Mouse (Mus musculus) activated CD4-positive, CD25-positive, alpha-beta regulatory T cell, adult 9 weeks (primary cell): ENCODE data around the gene Surf1. TPM values are rescaled to one million over a fixed set of nuclear protein-coding genes. Genes with fewer than 3 reads are reported as not detected.

Experiments
- polyA plus RNA-seq: library from polyadenylated mRNA; unstranded; fragments of 100-300 nt; shearing (Covaris generic); gene quantifications from one replicate; pipeline ENCODE4 v1.2.1, GENCODE M21; 2017

Gene Surf1
- polyA plus RNA-seq: 126 TPM

GRCm38 (mm10) chr2:26915927-26916728 is at the start of gene Surf1, which contains the start of gene Surf2:
Gene Surf1, minus strand, starts transcription at chr2:26916530.
Gene Surf2, plus strand, starts transcription at chr2:26916367.

GRCm38 (mm10) chr2:26963923-26964723 is 47.8 kb upstream of the Surf1 start, which contains the start of gene Rexo4:
Gene Rexo4, minus strand, starts transcription at chr2:26964386.

GRCm38 (mm10) chr2:26933304-26934055 is 17.1 kb upstream of the Surf1 start, which contains the start of the genes Surf4 and Stkld1:
Gene Surf4, minus strand, starts transcription at chr2:26933928.
Gene Stkld1, plus strand, starts transcription at chr2:26934047.

GRCm38 (mm10) chr2:26910124-26910993 is 6.0 kb downstream of the Surf1 start, which contains the start of the genes Med22 and Rpl7a:
Gene Med22, minus strand, starts transcription at chr2:26910677.
Gene Rpl7a, plus strand, starts transcription at chr2:26910764.

GRCm38 (mm10) chr2:26902467-26903220 is 13.7 kb downstream of the Surf1 start, which contains the start of gene Surf6:
Gene Surf6, minus strand, starts transcription at chr2:26902879.

GRCm38 (mm10) chr2:26864879-26865278 is 51.5 kb downstream of the Surf1 start, which contains the start of gene Abo:
Gene Abo, minus strand, starts transcription at chr2:26864979.

Other genes starting within 250 kb of the Surf1 start
- 0.61 TPM for gene Lcn4, start 245.2 kb downstream of the Surf1 start, polyA plus RNA-seq
- gene Abo, start 51.6 kb downstream of the Surf1 start, polyA plus RNA-seq: not detected
- 49.4 TPM for gene Surf6, start 13.7 kb downstream of the Surf1 start, polyA plus RNA-seq
- 35.2 TPM for gene Med22, start 5.9 kb downstream of the Surf1 start, polyA plus RNA-seq
- 331 TPM for gene Rpl7a, start 5.8 kb downstream of the Surf1 start, polyA plus RNA-seq
- 67.2 TPM for gene Surf2, start 163 bp downstream of the Surf1 start, polyA plus RNA-seq
- gene Surf4, start 17.4 kb upstream of the Surf1 start, polyA plus RNA-seq: 175 TPM
- gene Stkld1, start 17.5 kb upstream of the Surf1 start, polyA plus RNA-seq: 0.59 TPM
- 86.1 TPM for gene Rexo4, start 47.9 kb upstream of the Surf1 start, polyA plus RNA-seq
- gene Adamts13, start 56.9 kb upstream of the Surf1 start, polyA plus RNA-seq: not detected
- 27.9 TPM for gene Cacfd1, start 93.4 kb upstream of the Surf1 start, polyA plus RNA-seq
- 2.7 TPM for gene Slc2a6, start 111.5 kb upstream of the Surf1 start, polyA plus RNA-seq
- not detected for gene Mymk, start 155.6 kb upstream of the Surf1 start, polyA plus RNA-seq
- gene Adamtsl2, start 162.8 kb upstream of the Surf1 start, polyA plus RNA-seq: 0.66 TPM
- not detected for gene Fam163b, start 226.0 kb upstream of the Surf1 start, polyA plus RNA-seq
- gene Dbh, start 248.7 kb upstream of the Surf1 start, polyA plus RNA-seq: not detected